Mouse (Mus musculus) adrenal gland, postnatal 36 days (tissue): ENCODE data around the gene 2310011J03Rik. TPM values are rescaled to one million over a fixed set of nuclear protein-coding genes. Genes with fewer than 3 reads are reported as not detected.

Experiments used
- microRNA-seq: library from miRNA; unstranded; fragments of <30 nt; microRNA quantifications from one replicate; pipeline ENCODE4 v1.2.0, GENCODE M21; 2021
- total RNA-seq, 2 experiments: library from RNA; stranded (reverse); gene quantifications; 2 replicates each; pipeline ENCODE4 v1.2.3; 2021

The 2310011J03Rik gene
- total RNA-seq, 2 experiments from 2014 or later: 24.6 to 32.0 TPM

Small RNAs within 50 kb of the gene (microRNA-seq; reads per million reads assigned to microRNA genes)
- gene Mir6911: 0.75 reads per million

Other genes starting within 250 kb of the 2310011J03Rik start
- 10 to 100 TPM; 49.3 to 51.3 TPM for gene Sbno2, start 215.0 kb downstream of the 2310011J03Rik start, total RNA-seq
- 100 to 1,000 TPM; 146 to 149 TPM for gene Stk11, start 204.7 kb downstream of the 2310011J03Rik start, total RNA-seq
- gene Atp5d, start 181.9 kb downstream of the 2310011J03Rik start, total RNA-seq: 100 to 1,000 TPM; 561 to 735 TPM
- 100 to 1,000 TPM in 1 of 2 experiments, 10 to 100 TPM in 1; 57.5 to 205 TPM for gene Cbarp, start 179.7 kb downstream of the 2310011J03Rik start, total RNA-seq
- gene Midn, start 172.3 kb downstream of the 2310011J03Rik start, total RNA-seq: 100 to 1,000 TPM; 104 to 188 TPM
- gene Cirbp, start 154.6 kb downstream of the 2310011J03Rik start, total RNA-seq: 100 to 1,000 TPM in 1 of 2 experiments, 10 to 100 TPM in 1; 35.0 to 104 TPM
- gene 1600002K03Rik, start 147.6 kb downstream of the 2310011J03Rik start, total RNA-seq: 10 to 100 TPM; 16.8 to 19.1 TPM
- gene Efna2, start 141.1 kb downstream of the 2310011J03Rik start, total RNA-seq: 1 to 10 TPM; 2.4 to 3.2 TPM
- gene Mum1, start 94.1 kb downstream of the 2310011J03Rik start, total RNA-seq: 10 to 100 TPM; 20.4 to 21.2 TPM
- 100 to 1,000 TPM; 266 to 279 TPM for gene Ndufs7, start 71.4 kb downstream of the 2310011J03Rik start, total RNA-seq
- 100 to 1,000 TPM; 195 to 311 TPM for gene Gamt, start 59.5 kb downstream of the 2310011J03Rik start, total RNA-seq
- gene Dazap1, start 59.1 kb downstream of the 2310011J03Rik start, total RNA-seq: 10 to 100 TPM; 82.1 to 90.4 TPM
- gene Rps15, start 28.1 kb downstream of the 2310011J03Rik start, total RNA-seq: 1,000 to 10,000 TPM; 1,173 to 1,236 TPM
- 1 to 10 TPM in 1 of 2 experiments, under 1 TPM in 1; 0.70 to 1.5 TPM for gene Apc2, start 24.6 kb downstream of the 2310011J03Rik start, total RNA-seq
- 1 to 10 TPM; 2.2 to 3.3 TPM for gene Pcsk4, start 9.0 kb upstream of the 2310011J03Rik start, total RNA-seq
- gene Reep6, start 9.4 kb upstream of the 2310011J03Rik start, total RNA-seq: 10 to 100 TPM; 11.0 to 13.7 TPM
- 1 to 10 TPM; 7.3 to 7.7 TPM for gene Adamtsl5, start 27.9 kb upstream of the 2310011J03Rik start, total RNA-seq
- under 1 TPM in 1 of 2 experiments, not detected in 1; 0.26 TPM for gene Plk5, start 35.9 kb upstream of the 2310011J03Rik start, total RNA-seq
- gene Mex3d, start 67.1 kb upstream of the 2310011J03Rik start, total RNA-seq: 10 to 100 TPM; 22.4 to 29.9 TPM
- gene Mbd3, start 79.0 kb upstream of the 2310011J03Rik start, total RNA-seq: 100 to 1,000 TPM; 140 to 148 TPM
- gene Uqcr11, start 86.3 kb upstream of the 2310011J03Rik start, total RNA-seq: 100 to 1,000 TPM; 876 to 886 TPM
- 10 to 100 TPM; 48.2 to 64.3 TPM for gene Tcf3, start 113.1 kb upstream of the 2310011J03Rik start, total RNA-seq
- not detected for gene Onecut3, start 174.3 kb upstream of the 2310011J03Rik start, total RNA-seq
- 1 to 10 TPM in 1 of 2 experiments, under 1 TPM in 1; 0.43 to 1.1 TPM for gene Atp8b3, start 218.6 kb upstream of the 2310011J03Rik start, total RNA-seq
- gene Rexo1, start 241.0 kb upstream of the 2310011J03Rik start, total RNA-seq: 10 to 100 TPM; 28.3 to 42.9 TPM